Mouse (Mus musculus) heart, postnatal 0 days (tissue): ENCODE results near the gene Mucl1. TPM values are rescaled to one million over a fixed set of nuclear protein-coding genes. Genes with fewer than 3 reads are reported as not detected.
"Not testable (repeated sequence)": the region's sequence is repeated elsewhere in the genome, so short reads cannot be mapped to it uniquely, and the experiment has no call there.

ENCODE experiments used
- ATAC-seq: fragments of 200-750 bp; cut with Nextera tagmentation; 2 replicates; pipeline ENCODE4 v1.8.0; 2017; ENCODE audit warnings: low read depth, moderate number of reproducible peaks, moderate library complexity; ENCODE audit not compliant: insufficient read depth
- DNase-seq: peaks from one replicate; pipeline ENCODE4 v3.0.0-alpha.2; 2016; ENCODE audit warnings: low spot score
- H3K27ac ChIP-seq: fragments of 300-500 bp; sonication (generic); 2 replicates; pipeline ENCODE4 v1.5.1; 2014; ENCODE audit warnings: low read depth, mild to moderate bottlenecking
- H3K27me3 ChIP-seq: fragments of 300-500 bp; sonication (generic); 2 replicates; pipeline ENCODE4 v1.6.1; 2014; ENCODE audit warnings: low read length, mixed read lengths; ENCODE audit not compliant: control insufficient read depth, insufficient read depth
- H3K36me3 ChIP-seq: fragments of 300-500 bp; sonication (generic); replicated peaks from 2 replicates; pipeline ENCODE4 v1.6.1; 2014; ENCODE audit warnings: low read length, mixed read lengths; ENCODE audit not compliant: control insufficient read depth, insufficient read depth
- H3K4me1 ChIP-seq: fragments of 300-500 bp; sonication (generic); 2 replicates; pipeline ENCODE4 v1.6.1; 2014; ENCODE audit warnings: antibody characterized with exemption; ENCODE audit not compliant: control insufficient read depth, insufficient read depth
- H3K4me2 ChIP-seq: fragments of 300-500 bp; sonication (generic); 2 replicates; pipeline ENCODE4 v1.6.1; 2014; ENCODE audit warnings: low read depth, mild to moderate bottlenecking, low read length, moderate library complexity
- H3K4me3 ChIP-seq: fragments of 300-500 bp; sonication (generic); 2 replicates; pipeline ENCODE4 v1.5.1; 2014; ENCODE audit warnings: low read depth, low read length
- H3K9ac ChIP-seq: fragments of 300-500 bp; sonication (generic); replicated peaks from 2 replicates; pipeline ENCODE4 v1.6.1; 2014; ENCODE audit warnings: low read depth, low read length, mixed read lengths
- H3K9me3 ChIP-seq: fragments of 300-500 bp; sonication (generic); replicated peaks from 2 replicates; pipeline ENCODE4 v1.6.1; 2016; ENCODE audit warnings: low read length; ENCODE audit not compliant: control insufficient read depth
- CTCF ChIP-seq: IDR thresholded peaks from 2 replicates; pipeline ENCODE4 v1.5.1; 2016; ENCODE audit warnings: antibody characterized with exemption, control low read depth, low read depth
- EP300 ChIP-seq: IDR thresholded peaks from 2 replicates; pipeline ENCODE4 v1.6.1; 2016; ENCODE audit warnings: antibody characterized with exemption, low read depth
- WGBS: fragments of 180-500 bp; shearing (Covaris S2); extraction: QIAGEN DNeasy Blood & Tissue Kit; methylation state at CpG from one replicate; pipeline ENCODE4 v1.1.7; 2014; 5-methylcytosine and 5-hydroxymethylcytosine counted together
- polyA plus RNA-seq: library from polyadenylated mRNA; unstranded; fragments of >200 nt; fragmentation: Nextera tagmentation; extraction: Ambion mirVana; gene quantifications from 2 replicates; pipeline ENCODE4 v1.2.1, GENCODE M21; 2015
- total RNA-seq: library from RNA; depleted of rRNA; stranded (reverse); fragments of >200 nt; gene quantifications from 2 replicates; pipeline ENCODE4 v1.2.3, GENCODE M21; 2014; ENCODE audit warnings: low replicate concordance; rRNA removed

The Mucl1 gene
- total RNA-seq (not detected in 2 replicates), polyA plus RNA-seq (not detected in 2 replicates)

- H3K4me2 ChIP-seq, result no peak within 1 kb of the TSS
- 85% methylated on average over 2 of the region's 2 CpGs for WGBS
- DNase-seq, result no peak
- no peaks in the 10 kb centered on the region for H3K4me1 ChIP-seq
- no peak for ATAC-seq
- no peak for TF ChIP-seq EP300
- TF ChIP-seq CTCF, result no peak
- H3K27me3 ChIP-seq, result no peaks in the 10 kb centered on the region
- no peak within 1 kb of the TSS for H3K27ac ChIP-seq
- no peak within 1 kb of the TSS for H3K4me3 ChIP-seq
- no peaks in the 10 kb centered on the region for H3K36me3 ChIP-seq
- no peaks in the 10 kb centered on the region for H3K9me3 ChIP-seq
- no peak within 1 kb of the TSS for H3K9ac ChIP-seq
Observed at GRCm38 (mm10) chr15:103755369-103755768, at the start of gene Mucl1. TSS of gene Mucl1 (minus strand) at chr15:103755469.

GRCm38 (mm10) chr15:103766836-103767235 lies 11.6 kb upstream of the Mucl1 start:
- H3K27ac ChIP-seq, H3K9ac ChIP-seq, H3K4me1 ChIP-seq, H3K4me2 ChIP-seq, H3K9me3 ChIP-seq, H3K4me3 ChIP-seq, H3K27me3 ChIP-seq, H3K36me3 ChIP-seq, ATAC-seq: not testable (repeated sequence)
- TF ChIP-seq CTCF, result peak; percentile 70
- 5% methylated on average over 5 of the region's 5 CpGs for WGBS
- DNase-seq, result peak; percentile 32

- not testable (repeated sequence) for DNase-seq, H3K9ac ChIP-seq, H3K27ac ChIP-seq, H3K36me3 ChIP-seq, H3K4me3 ChIP-seq, H3K9me3 ChIP-seq, H3K4me2 ChIP-seq, H3K4me1 ChIP-seq, ATAC-seq, H3K27me3 ChIP-seq
- 77% methylated on average over 3 of the region's 5 CpGs for WGBS
Observed at GRCm38 (mm10) chr15:103716861-103717260, 38.4 kb downstream of the Mucl1 start.

Other genes with a start within 250 kb of the Mucl1 start
- gene Ppp1r1a, start 217.5 kb downstream of the Mucl1 start, total RNA-seq, result 8.4 and 25.2 TPM in 2 replicates
- gene Ppp1r1a, start 217.5 kb downstream of the Mucl1 start, polyA plus RNA-seq, result 36.3 and 43.4 TPM in 2 replicates
- gene Glycam1, start 190.4 kb downstream of the Mucl1 start, total RNA-seq, result not detected in 2 replicates
- not detected in 2 replicates for gene Glycam1, start 190.4 kb downstream of the Mucl1 start, polyA plus RNA-seq
- not detected in 2 replicates for gene Mucl2, start 143.8 kb upstream of the Mucl1 start, total RNA-seq
- not detected in 2 replicates for gene Mucl2, start 143.8 kb upstream of the Mucl1 start, polyA plus RNA-seq